Mouse (Mus musculus) ovary, postnatal 36 days (tissue): ENCODE data around the gene Gm11397.
"Not testable (repeated sequence)": the region's sequence is repeated elsewhere in the genome, so short reads cannot be mapped to it uniquely, and the experiment has no call there.

ENCODE experiments used
- DNase-seq: peaks from one replicate; pipeline ENCODE4 v3.0.0; 2022; ENCODE audit warnings: low spot score, mixed read lengths

Gm11397 gene

DNA sequence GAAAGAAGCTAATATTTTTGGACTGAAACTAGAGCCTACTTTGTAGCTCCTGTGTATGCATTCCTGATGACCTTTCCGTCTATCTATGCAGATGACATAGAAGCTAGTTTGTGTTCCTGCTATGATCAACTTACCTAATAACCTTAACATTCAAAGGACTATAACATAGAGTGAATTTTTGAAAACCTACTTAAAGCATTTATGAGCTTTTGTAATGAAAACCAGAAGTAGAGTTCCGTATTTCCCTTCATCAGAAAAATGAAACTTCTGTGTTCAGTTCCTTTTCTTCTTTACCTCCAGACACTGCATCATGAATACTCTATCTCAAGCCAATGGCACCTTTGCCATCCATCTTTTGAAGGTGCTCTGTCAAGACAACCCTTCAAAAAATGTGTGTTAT lies at the start of gene Gm11397:
TSS of gene Gm11397 (plus strand) at position 301 of the 400 bp plus-strand sequence.
- DNase-seq, result not testable (repeated sequence)

DNA sequence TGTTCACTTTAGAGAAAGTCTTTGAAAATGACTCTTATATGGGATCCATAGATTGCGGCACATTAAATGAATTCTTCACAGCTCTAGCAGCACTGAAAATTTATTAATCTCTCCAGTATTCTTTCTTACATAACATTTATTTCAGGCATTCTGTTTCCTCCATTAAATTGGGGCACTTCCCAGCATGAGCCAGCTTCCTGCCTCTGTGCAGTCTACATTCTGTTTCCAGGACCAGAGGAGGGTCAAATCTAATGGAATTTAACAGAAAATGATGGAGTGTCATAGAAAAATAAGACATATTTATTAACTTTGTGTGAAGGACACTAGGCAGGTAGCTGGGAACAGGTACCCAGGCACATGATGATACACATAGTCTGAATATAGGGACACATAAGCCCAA lies 38.9 kb upstream of the Gm11397 start:
- DNase-seq, result not testable (repeated sequence)

DNA sequence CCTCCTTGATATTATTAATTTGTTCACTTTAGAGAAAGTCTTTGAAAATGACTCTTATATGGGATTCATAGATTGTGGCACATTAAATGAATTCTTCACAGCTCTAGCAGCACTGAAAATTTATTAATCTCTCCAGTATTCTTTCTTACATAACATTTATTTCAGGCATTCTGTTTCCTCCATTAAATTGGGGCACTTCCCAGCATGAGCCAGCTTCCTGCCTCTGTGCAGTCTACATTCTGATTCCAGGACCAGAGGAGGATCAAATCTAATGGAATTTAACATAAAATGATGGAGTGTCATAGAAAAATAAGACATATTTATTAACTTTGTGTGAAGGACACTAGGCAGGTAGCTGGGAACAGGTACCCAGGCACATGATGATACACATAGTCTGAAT lies 37.2 kb downstream of the Gm11397 start:
- not testable (repeated sequence) for DNase-seq
